Mouse (Mus musculus) heart, embryonic 15.5 days (tissue): ENCODE results near the gene Golt1a. TPM values are rescaled to one million over a fixed set of nuclear protein-coding genes. Genes with fewer than 3 reads are reported as not detected.
"Not testable (repeated sequence)": the region's sequence is repeated elsewhere in the genome, so short reads cannot be mapped to it uniquely, and the experiment has no call there.

Experiments used
- ATAC-seq: fragments of 200-750 bp; cut with Nextera tagmentation; replicated peaks from 2 replicates; pipeline ENCODE4 v1.8.0; 2017; ENCODE audit warnings: low read depth, moderate TSS enrichment; ENCODE audit not compliant: insufficient number of reproducible peaks, insufficient read depth, low FRiP score
- H3K27ac ChIP-seq: fragments of 300-500 bp; sonication (generic); 2 replicates; pipeline ENCODE4 v1.5.1; 2015; ENCODE audit warnings: mild to moderate bottlenecking, inconsistent platforms
- H3K27me3 ChIP-seq: fragments of 300-500 bp; sonication (generic); 2 replicates; pipeline ENCODE4 v1.6.1; 2015; ENCODE audit warnings: inconsistent platforms
- H3K36me3 ChIP-seq: fragments of 300-500 bp; sonication (generic); 2 replicates; pipeline ENCODE4 v1.6.1; 2015; ENCODE audit warnings: mild to moderate bottlenecking, inconsistent platforms
- H3K4me1 ChIP-seq: fragments of 300-500 bp; sonication (generic); replicated peaks from 2 replicates; pipeline ENCODE4 v1.6.1; 2015; ENCODE audit warnings: inconsistent platforms
- H3K4me2 ChIP-seq: fragments of 300-500 bp; sonication (generic); 2 replicates; pipeline ENCODE4 v1.6.1; 2015; ENCODE audit warnings: inconsistent platforms, mild to moderate bottlenecking, moderate library complexity
- H3K4me3 ChIP-seq: fragments of 300-500 bp; sonication (generic); 2 replicates; pipeline ENCODE4 v1.5.1; 2015; ENCODE audit warnings: mild to moderate bottlenecking, inconsistent platforms
- H3K9ac ChIP-seq: fragments of 300-500 bp; sonication (generic); 2 replicates; pipeline ENCODE4 v1.6.1; 2015; ENCODE audit warnings: mild to moderate bottlenecking, inconsistent platforms
- H3K9me3 ChIP-seq: fragments of 300-500 bp; sonication (generic); replicated peaks from 2 replicates; pipeline ENCODE4 v1.6.1; 2016; ENCODE audit warnings: inconsistent platforms
- WGBS: fragments of 180-500 bp; shearing (Covaris S2); methylation state at CpG from one replicate; pipeline ENCODE4 v1.1.7; 2015; ENCODE audit warnings: mixed read lengths; 5-methylcytosine and 5-hydroxymethylcytosine counted together
- polyA plus RNA-seq: library from polyadenylated mRNA; unstranded; fragments of >200 nt; fragmentation: Nextera tagmentation; extraction: Ambion mirVana; gene quantifications from 2 replicates; pipeline ENCODE4 v1.2.1, GENCODE M21; 2015

The Golt1a gene
- polyA plus RNA-seq, 1 experiment from 2014 or later: not detected

DNA sequence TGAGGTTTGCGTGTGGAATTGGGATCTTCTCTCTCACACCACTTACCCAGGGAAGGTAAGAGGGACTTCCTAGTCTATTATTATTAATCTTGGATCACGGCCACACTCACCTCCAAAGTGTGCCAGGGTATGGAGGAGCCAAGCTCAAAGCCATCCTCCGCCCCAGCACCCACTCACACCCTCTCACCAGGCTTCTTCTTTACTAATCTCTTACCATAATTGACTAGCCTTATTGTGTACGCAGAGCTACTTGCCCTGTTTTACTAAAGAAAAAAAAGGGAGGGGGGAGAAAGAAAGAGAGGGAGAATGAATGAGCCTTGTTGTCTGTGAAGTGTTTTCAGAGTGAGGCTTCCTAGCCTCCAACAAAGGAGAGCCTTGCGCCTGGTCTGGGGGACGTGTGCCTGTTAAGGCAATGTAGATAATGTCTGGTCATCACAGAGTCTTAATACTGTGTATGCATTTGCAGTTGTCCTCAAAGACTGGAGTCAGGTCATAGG is 18.7 kb downstream of the Golt1a start:
- H3K27me3 ChIP-seq: peaks cover 40% of the 10 kb centered on the region
- peaks cover 8% of the 10 kb centered on the region for H3K4me1 ChIP-seq
- no peaks in the 10 kb centered on the region for H3K36me3 ChIP-seq
- no peak for ATAC-seq
- no peak overlapping the region for H3K9ac ChIP-seq
- no peak overlapping the region for H3K4me2 ChIP-seq
- H3K27ac ChIP-seq: no peak overlapping the region
- H3K4me3 ChIP-seq: no peak overlapping the region
- H3K9me3 ChIP-seq: no peaks in the 10 kb centered on the region
- 73% methylated on average over 6 of the region's 6 CpGs for WGBS

DNA sequence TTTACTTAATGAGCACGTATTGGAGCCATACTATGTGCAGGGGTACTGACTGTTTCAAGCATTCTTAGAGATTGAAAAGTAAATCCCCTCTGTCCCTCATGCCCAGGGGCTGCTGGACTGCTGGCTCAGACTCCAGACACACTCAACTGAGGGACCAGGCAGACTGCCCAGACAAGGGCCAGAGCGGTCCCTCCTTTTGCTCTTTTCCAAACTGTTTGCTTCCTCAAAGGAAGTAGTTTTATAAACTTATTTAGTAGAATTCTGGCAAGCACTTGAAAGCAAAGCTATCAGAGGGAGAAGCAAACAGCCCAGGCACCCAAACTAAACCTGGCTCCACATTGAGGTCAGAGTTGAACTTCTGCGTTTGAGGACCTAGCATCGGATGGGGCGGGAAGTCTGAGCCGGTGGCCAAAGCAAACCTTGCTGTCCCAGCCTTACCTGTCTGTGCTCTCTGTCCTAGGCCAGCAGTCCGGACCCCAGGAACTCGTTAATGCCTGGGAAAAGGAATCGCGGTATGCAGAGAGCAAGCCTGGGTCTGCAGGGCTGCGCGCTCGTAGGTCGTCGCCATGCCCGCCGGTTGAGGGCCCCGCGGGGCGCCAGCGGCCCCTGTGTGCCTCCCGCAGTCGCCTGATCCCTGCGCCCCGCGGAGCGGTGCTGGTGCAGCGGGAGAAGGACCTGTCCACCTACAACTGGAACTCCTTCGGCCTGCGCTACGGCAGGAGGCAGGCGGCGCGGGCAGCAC is 19.5 kb downstream of the Golt1a start:
- Histone ChIP-seq H3K36me3 (no peaks in the 10 kb centered on the region), H3K9me3 (no peaks in the 10 kb centered on the region), H3K4me3 (peak overlapping the region; percentile 32), H3K4me1 (peaks cover 8% of the 10 kb centered on the region), H3K4me2 (peak overlapping the region; percentile 64), H3K27me3 (peaks cover 38% of the 10 kb centered on the region), H3K9ac (peak overlapping the region; percentile 31; the same call in 1 of the 2 replicates), H3K27ac (no peak overlapping the region)
- ATAC-seq: no peak; the same call in 1 of the 2 replicates
- WGBS: 6% methylated on average over 34 of the region's 34 CpGs

DNA sequence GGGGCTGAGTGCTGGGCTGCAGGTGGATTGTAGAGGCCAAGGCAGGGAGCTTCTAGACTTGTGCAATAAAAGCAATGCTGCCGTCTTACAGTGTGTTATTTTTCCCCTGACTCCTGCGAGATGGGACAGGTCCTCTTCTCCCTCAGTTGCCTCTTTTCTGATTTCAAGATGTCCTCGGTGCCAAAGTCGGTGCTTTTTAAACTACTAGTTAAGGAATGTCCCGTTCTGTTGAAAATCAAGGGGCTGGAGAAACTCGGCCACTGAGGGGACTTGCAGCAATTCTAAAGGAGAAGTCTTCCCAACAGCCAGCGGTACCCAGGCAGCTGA is 20.0 kb downstream of the Golt1a start:
- Histone ChIP-seq H3K27ac (no peak overlapping the region), H3K36me3 (no peaks in the 10 kb centered on the region), H3K4me1 (peaks cover 8% of the 10 kb centered on the region), H3K4me3 (peak overlapping the region; percentile 32), H3K9ac (peak overlapping the region; percentile 31; the same call in 1 of the 2 replicates), H3K27me3 (peaks cover 37% of the 10 kb centered on the region), H3K9me3 (no peaks in the 10 kb centered on the region), H3K4me2 (peak overlapping the region; percentile 64)
- 28% methylated on average over 7 of the region's 7 CpGs for WGBS
- ATAC-seq: no peak

DNA sequence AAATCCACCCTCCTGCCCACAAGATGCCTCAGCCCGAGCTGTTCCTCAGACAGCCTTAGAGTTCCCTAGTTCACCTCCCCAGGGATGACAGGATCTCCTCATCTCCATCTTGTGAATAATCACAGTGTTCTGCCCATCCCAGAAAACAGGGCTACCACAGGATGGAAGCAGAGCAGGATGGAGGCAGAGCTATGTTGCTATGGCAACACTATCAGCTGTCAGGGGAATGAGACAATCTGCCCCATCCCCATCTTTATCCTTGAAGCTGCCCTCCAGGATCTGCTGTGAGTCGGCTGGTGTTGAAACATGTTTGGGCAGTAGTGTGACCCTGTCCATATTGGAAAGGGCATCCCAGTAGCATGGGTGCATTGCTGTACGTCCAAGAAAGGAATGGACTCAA is 21.5 kb downstream of the Golt1a start:
- H3K4me3 ChIP-seq: no peak overlapping the region
- WGBS: 49% methylated on average over 3 of the region's 3 CpGs
- H3K4me1 ChIP-seq: peaks cover 8% of the 10 kb centered on the region
- no peaks in the 10 kb centered on the region for H3K36me3 ChIP-seq
- no peak for ATAC-seq
- H3K27me3 ChIP-seq: peaks cover 37% of the 10 kb centered on the region
- no peak overlapping the region for H3K4me2 ChIP-seq
- no peak overlapping the region for H3K9ac ChIP-seq
- no peaks in the 10 kb centered on the region for H3K9me3 ChIP-seq
- H3K27ac ChIP-seq: no peak overlapping the region

DNA sequence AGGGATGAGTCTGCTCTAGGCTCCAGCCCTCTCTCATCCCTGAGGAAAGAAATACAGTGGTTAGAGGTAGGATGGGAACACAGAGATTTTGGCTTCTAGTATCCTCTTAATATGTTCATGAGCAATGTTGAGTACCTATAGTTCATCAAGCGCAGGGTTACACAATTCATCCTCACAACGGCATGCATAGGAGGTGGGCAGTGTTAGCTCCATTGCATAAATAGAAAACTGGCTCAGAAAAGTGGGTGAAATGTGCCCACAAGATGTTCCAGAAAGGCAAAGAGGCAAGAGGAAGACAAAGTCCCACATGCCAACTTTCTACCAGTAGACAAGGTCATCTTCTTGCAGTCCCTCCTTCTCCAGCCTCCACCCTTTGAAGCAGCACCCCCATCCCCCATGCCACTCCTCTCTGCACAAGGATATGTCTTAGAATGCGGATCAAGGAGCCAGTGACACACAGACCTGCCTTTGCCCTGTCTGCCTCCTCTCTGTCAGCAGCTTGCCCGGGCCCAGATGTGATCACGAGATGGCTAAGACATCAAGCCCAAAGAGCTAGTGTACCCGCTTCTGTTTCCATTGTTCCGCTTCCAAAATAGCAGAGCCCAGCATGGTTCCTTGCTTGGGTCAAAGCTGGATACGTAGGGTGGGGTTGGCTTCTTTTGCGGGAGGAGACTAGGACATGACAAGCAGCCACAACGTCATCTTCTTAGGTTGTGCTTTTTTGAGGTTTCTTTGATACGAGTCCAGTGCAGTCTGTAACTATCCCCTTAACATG is 23.2 kb downstream of the Golt1a start:
- peaks cover 8% of the 10 kb centered on the region for H3K4me1 ChIP-seq
- peaks cover 31% of the 10 kb centered on the region for H3K27me3 ChIP-seq
- WGBS: 82% methylated on average over 11 of the region's 11 CpGs
- no peak overlapping the region for H3K4me3 ChIP-seq
- no peak overlapping the region for H3K4me2 ChIP-seq
- no peak for ATAC-seq
- no peaks in the 10 kb centered on the region for H3K36me3 ChIP-seq
- no peaks in the 10 kb centered on the region for H3K9me3 ChIP-seq
- no peak overlapping the region for H3K27ac ChIP-seq
- H3K9ac ChIP-seq: no peak overlapping the region

DNA sequence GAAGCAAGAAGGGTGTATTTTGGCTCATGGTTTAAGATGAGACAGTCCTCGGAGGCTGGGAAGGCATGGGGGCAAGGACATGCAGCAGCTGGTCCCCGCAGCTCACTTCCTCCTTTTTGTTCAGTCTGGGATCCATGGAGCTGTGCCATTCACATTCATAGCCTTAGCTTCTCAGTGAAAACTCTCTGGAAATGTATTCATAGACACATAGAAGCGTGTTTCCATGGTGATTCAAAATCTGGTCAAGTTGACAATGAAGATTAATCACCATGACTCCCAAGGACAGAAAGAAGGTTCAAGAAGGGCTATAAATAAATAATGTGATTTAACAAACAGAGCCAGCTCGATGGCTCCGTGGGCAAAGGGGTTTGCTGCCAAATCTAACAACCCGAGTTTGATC is 24.3 kb downstream of the Golt1a start:
- Histone ChIP-seq H3K4me1 (peaks cover 8% of the 10 kb centered on the region), H3K9me3 (no peaks in the 10 kb centered on the region), H3K4me3 (no peak overlapping the region), H3K4me2 (no peak overlapping the region), H3K9ac (no peak overlapping the region), H3K27ac (no peak overlapping the region), H3K27me3 (peaks cover 21% of the 10 kb centered on the region), H3K36me3 (no peaks in the 10 kb centered on the region)
- 74% methylated on average over 6 of the region's 6 CpGs for WGBS
- no peak for ATAC-seq

DNA sequence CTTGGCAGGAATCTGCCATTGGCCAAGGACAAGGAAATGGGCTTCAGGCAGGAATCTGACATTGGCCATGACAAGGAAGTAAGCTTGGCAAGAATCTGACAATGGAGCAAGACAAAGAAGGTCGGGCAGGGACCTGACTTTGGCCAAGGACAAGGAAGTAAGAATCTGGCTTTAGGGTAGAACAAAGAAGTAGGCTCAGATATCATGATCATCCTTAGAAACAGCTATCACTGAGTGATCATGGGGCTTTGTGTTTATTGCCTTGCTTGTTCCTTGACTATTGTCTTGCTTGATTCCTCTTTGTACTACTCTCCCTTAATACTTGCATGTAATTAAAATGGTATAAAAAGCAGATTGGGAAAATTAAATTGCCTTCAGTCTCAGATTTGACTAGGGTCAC is 30.8 kb downstream of the Golt1a start:
- not testable (repeated sequence) for H3K4me1 ChIP-seq, H3K4me3 ChIP-seq, H3K9me3 ChIP-seq, H3K4me2 ChIP-seq, H3K36me3 ChIP-seq, H3K9ac ChIP-seq, H3K27ac ChIP-seq, H3K27me3 ChIP-seq, ATAC-seq
- 59% methylated on average over 1 of the region's 1 CpGs for WGBS

DNA sequence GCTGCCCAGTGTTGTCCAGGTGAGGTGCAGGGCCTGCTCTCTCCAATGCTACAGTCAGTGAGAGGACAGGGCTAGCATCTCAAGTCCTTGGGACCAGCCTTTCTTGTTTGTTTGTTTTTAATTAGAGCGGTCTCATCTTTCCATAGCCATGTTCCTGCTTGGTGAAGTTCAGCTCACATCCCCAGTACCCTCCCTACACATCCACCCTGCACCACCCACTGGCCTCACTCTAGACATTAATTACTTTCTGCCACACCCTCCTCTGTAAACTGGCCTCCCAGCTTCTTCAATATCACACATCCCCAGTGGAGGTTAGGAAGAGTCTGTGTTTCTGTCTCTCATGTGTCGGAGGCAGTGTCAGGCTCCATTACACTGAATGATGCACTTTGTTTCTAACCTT is 34.8 kb downstream of the Golt1a start:
- no peak overlapping the region for H3K4me2 ChIP-seq
- peaks cover 9% of the 10 kb centered on the region for H3K4me1 ChIP-seq
- H3K9me3 ChIP-seq: no peaks in the 10 kb centered on the region
- ATAC-seq: no peak
- no peak overlapping the region for H3K9ac ChIP-seq
- peaks cover under 1% of the 10 kb centered on the region; the same call in 1 of the 2 replicates for H3K27me3 ChIP-seq
- no peak overlapping the region for H3K4me3 ChIP-seq
- H3K27ac ChIP-seq: no peak overlapping the region
- no peaks in the 10 kb centered on the region for H3K36me3 ChIP-seq
- WGBS: 89% methylated on average over 2 of the region's 2 CpGs

DNA sequence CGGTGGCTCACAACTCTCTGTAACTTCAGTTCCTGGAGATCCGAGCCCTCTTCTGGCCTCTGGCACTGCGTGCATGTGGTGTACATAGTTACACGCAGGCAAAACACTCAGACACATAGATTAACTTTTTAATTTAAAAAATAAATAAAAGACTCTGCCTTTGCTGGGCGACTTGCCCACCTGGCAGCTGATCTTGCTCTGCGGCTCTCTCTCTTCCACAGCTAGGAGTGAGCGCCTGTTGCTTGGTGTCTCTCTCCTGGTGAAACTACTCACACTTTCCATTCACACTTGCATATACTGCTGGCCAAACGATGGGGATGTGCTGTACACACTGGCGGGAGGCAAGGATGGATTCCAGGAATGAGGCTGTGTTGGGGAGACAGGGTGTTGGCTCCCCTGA is 36.9 kb downstream of the Golt1a start:
- Histone ChIP-seq H3K4me3 (no peak overlapping the region), H3K4me1 (peaks cover 9% of the 10 kb centered on the region), H3K27ac (no peak overlapping the region), H3K9ac (no peak overlapping the region), H3K4me2 (no peak overlapping the region), H3K9me3 (no peaks in the 10 kb centered on the region), H3K27me3 (peaks cover 3% of the 10 kb centered on the region; the same call in 1 of the 2 replicates), H3K36me3 (no peaks in the 10 kb centered on the region)
- no peak for ATAC-seq
- 79% methylated on average over 9 of the region's 9 CpGs for WGBS

DNA sequence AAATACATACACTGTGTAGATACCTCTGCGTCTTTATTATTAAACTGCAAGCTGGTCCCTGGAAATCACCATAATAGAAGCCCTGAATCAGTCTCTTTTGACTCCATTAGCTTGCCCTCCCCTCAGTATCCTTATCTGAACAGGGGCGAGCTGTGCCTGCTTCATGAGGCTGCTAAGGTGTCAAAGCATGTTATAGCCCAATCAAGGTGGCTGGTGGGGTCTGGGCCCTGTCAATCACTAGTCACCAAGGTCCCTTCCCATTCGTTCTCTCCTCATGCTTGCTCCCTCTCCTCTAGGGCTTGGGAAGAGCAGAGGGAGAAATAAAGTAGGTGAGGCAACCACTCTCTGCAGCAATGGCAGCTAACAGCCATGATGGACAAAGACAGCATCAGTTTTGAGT is 37.6 kb downstream of the Golt1a start:
- 48% methylated on average over 3 of the region's 3 CpGs for WGBS
- ATAC-seq: no peak
- H3K27me3 ChIP-seq: peaks cover 9% of the 10 kb centered on the region; the same call in 1 of the 2 replicates

DNA sequence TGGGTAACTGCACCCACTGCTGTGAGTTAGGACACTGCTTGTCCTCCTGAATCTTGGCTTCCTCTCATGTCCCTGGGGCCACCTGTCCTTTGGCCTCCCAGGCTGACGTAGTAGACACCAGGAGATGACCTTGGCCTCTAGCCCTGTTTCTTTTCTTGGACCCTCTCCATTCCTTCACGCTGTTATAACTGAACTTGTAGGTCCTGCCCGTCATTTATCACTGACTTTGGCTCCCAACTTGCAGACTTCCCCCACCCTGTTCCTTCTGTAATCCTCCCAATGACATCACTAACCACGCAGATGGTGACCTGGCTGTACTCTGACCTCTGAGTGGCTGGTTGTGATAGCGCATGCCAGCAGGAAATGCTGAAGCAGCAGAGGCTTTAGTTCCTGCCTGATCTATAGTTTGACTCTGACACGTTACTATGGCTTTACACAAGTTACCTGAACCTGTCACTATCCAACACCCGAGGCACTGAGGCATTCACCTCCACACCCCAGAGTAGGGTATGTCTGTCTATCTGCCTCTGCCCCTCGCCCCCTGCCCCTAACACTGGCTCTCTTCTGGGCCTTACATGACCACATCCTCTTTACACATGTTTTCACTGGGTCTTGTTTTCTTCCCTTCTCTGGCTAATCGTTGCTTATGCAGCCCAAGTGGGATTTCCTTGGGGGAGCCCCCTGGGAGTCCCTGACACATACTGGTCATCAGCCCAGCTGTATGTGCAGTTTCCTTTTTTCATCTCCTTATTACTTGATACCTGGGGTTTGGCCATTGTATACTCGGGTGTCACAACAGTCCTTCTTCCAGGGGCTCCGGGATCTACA is 38.3 kb downstream of the Golt1a start:
- WGBS: 50% methylated on average over 11 of the region's 11 CpGs
- Histone ChIP-seq H3K4me3 (no peak overlapping the region), H3K36me3 (no peaks in the 10 kb centered on the region), H3K9ac (no peak overlapping the region), H3K9me3 (no peaks in the 10 kb centered on the region), H3K4me1 (peaks cover 9% of the 10 kb centered on the region), H3K27ac (no peak overlapping the region), H3K27me3 (peaks cover 9% of the 10 kb centered on the region; the same call in 1 of the 2 replicates), H3K4me2 (no peak overlapping the region)
- no peak for ATAC-seq

More for the DNA sequence above, 37.6 kb downstream of the Golt1a start:
- Histone ChIP-seq H3K9me3 (no peaks in the 10 kb centered on the region), H3K4me3 (no peak overlapping the region), H3K27ac (no peak overlapping the region), H3K4me1 (peaks cover 9% of the 10 kb centered on the region), H3K36me3 (no peaks in the 10 kb centered on the region), H3K9ac (no peak overlapping the region), H3K4me2 (no peak overlapping the region)
